ENCODE assay signal across 10 mouse cellular contexts in the genomic region with DNA sequence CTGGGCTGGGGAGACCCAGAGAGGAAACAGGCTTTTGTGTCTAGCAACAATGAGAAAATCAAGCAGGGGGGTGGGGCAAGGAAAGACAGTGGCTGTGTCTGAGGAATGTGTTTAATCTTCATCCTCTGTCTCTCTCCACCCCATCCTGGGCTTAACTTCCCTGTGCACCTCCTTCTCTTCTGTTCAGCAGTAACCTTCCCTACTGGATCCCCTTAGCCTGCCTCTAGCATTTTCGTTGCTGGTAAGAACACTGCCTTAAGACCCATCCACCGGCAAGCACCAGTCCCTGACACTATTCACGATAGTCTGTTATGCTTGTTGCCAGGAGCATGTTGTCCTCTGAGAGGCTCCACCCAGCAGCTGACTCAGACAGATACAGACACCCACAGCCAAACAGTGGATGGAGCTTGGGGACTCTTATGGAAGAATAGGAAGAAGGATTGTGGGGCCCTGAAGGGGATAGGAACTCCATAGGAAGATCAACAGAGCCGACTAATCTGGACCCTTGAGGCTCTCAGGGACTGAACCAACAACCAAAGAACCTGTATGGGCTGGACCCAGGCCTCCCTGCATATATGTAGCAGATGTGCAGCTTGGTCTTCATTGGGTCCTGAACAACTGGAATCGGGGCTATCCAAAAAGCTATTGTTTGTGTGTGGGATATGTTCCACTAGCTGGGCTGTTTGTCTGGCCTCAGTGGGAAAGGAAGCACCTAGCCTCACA. TPM values are rescaled to one million over a fixed set of nuclear protein-coding genes. Genes with fewer than 3 reads are reported as not detected.
DNase-seq lines count a peak whose midpoint lies in the region; ATAC-seq and TF ChIP-seq lines count a peak whose summit lies in the region.
"Had no signal": no experiment of that assay in that cellular context is flagged by ENCODE, and none has a peak within 500 bp of the region (broad histone marks: within the 10 kb centered on the region; RNA-seq: fewer than 3 reads in every experiment).

No protein-coding gene starts in this region.

- peak overlapping the region; percentile 31; the same call in 1 of the 2 replicates for H3K9ac ChIP-seq in liver, embryonic 13.5 days
- H3K9ac ChIP-seq in midbrain, embryonic 16.5 days (ENCODE audit: low read depth, low read length): no peak overlapping the region
- H3K9ac ChIP-seq: forebrain, postnatal 0 days; limb, embryonic 12.5 days had no signal

- peaks cover 91% of the 10 kb centered on the region for H3K4me1 ChIP-seq in E14TG2a.4 (replicated peaks; ENCODE audit: low read depth, low read length)
- peaks cover 32% of the 10 kb centered on the region for H3K4me1 ChIP-seq in liver, embryonic 13.5 days (replicated peaks)
- no peaks in the 10 kb centered on the region for H3K4me1 ChIP-seq in midbrain, embryonic 16.5 days (ENCODE audit: control insufficient read depth, insufficient read depth, low read length)

- peak overlapping the region; percentile 46 for H3K4me2 ChIP-seq in liver, embryonic 13.5 days
- H3K4me2 ChIP-seq in midbrain, embryonic 16.5 days (ENCODE audit: low read length): no peak overlapping the region
- H3K4me2 ChIP-seq: limb, embryonic 12.5 days had no signal

- DNase-seq in adrenal gland, postnatal 10 days: peak; percentile 34
- DNase-seq in adrenal gland, postnatal 14 days: no peak
- peak; percentile 67 to 73 for DNase-seq in heart, adult 9 months (ENCODE audit: low spot score in 2 of 2)
- DNase-seq in liver, embryonic 13.5 days: peak; percentile 59
- no peak for DNase-seq in spleen, adult 12 weeks (ENCODE audit: low spot score)
- DNase-seq in left cerebral cortex, postnatal 14 days (ENCODE audit: low spot score in 2 of 2): no peak
- DNase-seq: forebrain, postnatal 0 days had no signal

- intact Hi-C loops in left cerebral cortex, postnatal 14 days (cut with DNase I): no loop called here

- no peaks in the 10 kb centered on the region for H3K27me3 ChIP-seq in E14TG2a.4 (ENCODE audit: insufficient read depth, low read length)
- no peaks in the 10 kb centered on the region for H3K27me3 ChIP-seq in liver, embryonic 13.5 days
- H3K27me3 ChIP-seq in midbrain, embryonic 16.5 days (ENCODE audit: control insufficient read depth, insufficient read depth, low read depth, low read length): no peaks in the 10 kb centered on the region
- H3K27me3 ChIP-seq: limb, embryonic 12.5 days had no signal

- H3K4me3 ChIP-seq in E14TG2a.4 (replicated peaks; ENCODE audit: low read length): peak overlapping the region; percentile 46
- H3K4me3 ChIP-seq in liver, embryonic 13.5 days (replicated peaks): 0 out of 2 replicates have a peak overlapping the region, but pooled peaks have one; percentile 6
- no peak overlapping the region for H3K4me3 ChIP-seq in midbrain, embryonic 16.5 days (ENCODE audit: low read depth, low read length)
- H3K4me3 ChIP-seq: limb, embryonic 12.5 days had no signal

- peak overlapping the region; percentile 56 for H3K27ac ChIP-seq in liver, embryonic 13.5 days
- H3K27ac ChIP-seq in midbrain, embryonic 16.5 days (ENCODE audit: low read length): no peak overlapping the region
- H3K27ac ChIP-seq: limb, embryonic 12.5 days had no signal

- peak; percentile 87 for ATAC-seq in liver, embryonic 13.5 days (ENCODE audit: low read depth)
- no peak for ATAC-seq in midbrain, embryonic 16.5 days
- ATAC-seq: forebrain, postnatal 0 days had no signal

- no peak for TF ChIP-seq CTCF in E14TG2a.4 (conservative IDR thresholded peaks at IDR 0.05; ENCODE audit: low read length)

- WGBS in liver, embryonic 13.5 days (ENCODE audit: insufficient replicate concordance): 26% methylated on average over 5 of the region's 5 CpGs
- WGBS in midbrain, embryonic 16.5 days: 16% methylated on average over 5 of the region's 5 CpGs

- H3K36me3 ChIP-seq in E14TG2a.4 (ENCODE audit: insufficient read depth, low read length): no peaks in the 10 kb centered on the region
- H3K36me3 ChIP-seq in liver, embryonic 13.5 days: no peaks in the 10 kb centered on the region
- H3K36me3 ChIP-seq in midbrain, embryonic 16.5 days (ENCODE audit: control insufficient read depth, insufficient read depth, low read length): no peaks in the 10 kb centered on the region
- H3K36me3 ChIP-seq: limb, embryonic 12.5 days had no signal

- H3K9me3 ChIP-seq in E14TG2a.4 (ENCODE audit: low read length): no peaks in the 10 kb centered on the region
- H3K9me3 ChIP-seq in liver, embryonic 13.5 days (replicated peaks): no peaks in the 10 kb centered on the region
- H3K9me3 ChIP-seq in midbrain, embryonic 16.5 days (replicated peaks; ENCODE audit: control insufficient read depth, low read length, poor library complexity, severe bottlenecking): no peaks in the 10 kb centered on the region; the same call in 1 of the 2 replicates
- H3K9me3 ChIP-seq: limb, embryonic 12.5 days had no signal

RNA-seq across cellular contexts. Expression of a gene that starts 8.4 kb away (rescaled TPM):
- 1 to 10 TPM in 1 of 2 experiments, under 1 TPM in 1; 0.57 to 1.9 TPM for total RNA-seq in adrenal gland, postnatal 10 days (2021)
- 0.44 TPM in 1 of 2 replicates, not detected in the other for total RNA-seq in adrenal gland, postnatal 14 days (2021)
- polyA plus RNA-seq in liver, embryonic 13.5 days (2015; fragmentation: Nextera tagmentation; extraction: Ambion mirVana): 0.42 and 0.59 TPM in 2 replicates
- total RNA-seq in left cerebral cortex, postnatal 14 days (2021): not detected
- not detected in 2 replicates for polyA plus RNA-seq in midbrain, embryonic 16.5 days (2015; fragmentation: Nextera tagmentation; extraction: Ambion mirVana)
- total RNA-seq: forebrain, postnatal 0 days had no signal
- polyA plus RNA-seq: forebrain, postnatal 0 days had no signal

RNA-seq across cellular contexts. Expression of a gene that starts 10.9 kb away (rescaled TPM):
- 100 to 1,000 TPM; 130 to 145 TPM for total RNA-seq in adrenal gland, postnatal 10 days (2021)
- total RNA-seq in adrenal gland, postnatal 14 days (2021): 114 and 140 TPM in 2 replicates
- polyA plus RNA-seq in liver, embryonic 13.5 days (2015; fragmentation: Nextera tagmentation; extraction: Ambion mirVana): 215 and 233 TPM in 2 replicates
- total RNA-seq in left cerebral cortex, postnatal 14 days (2021): 10 to 100 TPM; 21.0 to 24.4 TPM
- polyA plus RNA-seq in midbrain, embryonic 16.5 days (2015; fragmentation: Nextera tagmentation; extraction: Ambion mirVana): 37.8 and 40.7 TPM in 2 replicates

RNA-seq across cellular contexts. Expression of a gene that starts 37.2 kb away (rescaled TPM):
- 1,000 to 10,000 TPM; 1,111 to 1,198 TPM for total RNA-seq in adrenal gland, postnatal 10 days (2021)
- total RNA-seq in adrenal gland, postnatal 14 days (2021): 1,351 and 1,485 TPM in 2 replicates
- polyA plus RNA-seq in liver, embryonic 13.5 days (2015; fragmentation: Nextera tagmentation; extraction: Ambion mirVana): 1,012 and 1,064 TPM in 2 replicates
- total RNA-seq in left cerebral cortex, postnatal 14 days (2021): 1,000 to 10,000 TPM; 1,454 to 1,586 TPM
- polyA plus RNA-seq in midbrain, embryonic 16.5 days (2015; fragmentation: Nextera tagmentation; extraction: Ambion mirVana): 1,403 and 1,446 TPM in 2 replicates

RNA-seq across cellular contexts. Expression of a gene that starts 46.6 kb away (rescaled TPM):
- total RNA-seq in adrenal gland, postnatal 10 days (2021): 10 to 100 TPM; 65.9 TPM
- 54.8 and 56.1 TPM in 2 replicates for total RNA-seq in adrenal gland, postnatal 14 days (2021)
- 58.0 and 58.6 TPM in 2 replicates for polyA plus RNA-seq in liver, embryonic 13.5 days (2015; fragmentation: Nextera tagmentation; extraction: Ambion mirVana)
- 10 to 100 TPM; 41.6 to 46.1 TPM for total RNA-seq in left cerebral cortex, postnatal 14 days (2021)
- polyA plus RNA-seq in midbrain, embryonic 16.5 days (2015; fragmentation: Nextera tagmentation; extraction: Ambion mirVana): 76.0 and 79.6 TPM in 2 replicates

RNA-seq across cellular contexts. Expression of a gene that starts 48.8 kb away (rescaled TPM):
- total RNA-seq in adrenal gland, postnatal 10 days (2021): under 1 TPM in 1 of 2 experiments, not detected in 1; 0.63 TPM
- 0.11 and 0.49 TPM in 2 replicates for total RNA-seq in adrenal gland, postnatal 14 days (2021)
- 0.05 and 0.09 TPM in 2 replicates for polyA plus RNA-seq in liver, embryonic 13.5 days (2015; fragmentation: Nextera tagmentation; extraction: Ambion mirVana)
- total RNA-seq in left cerebral cortex, postnatal 14 days (2021): 1 to 10 TPM in 1 of 2 experiments, under 1 TPM in 1; 0.13 to 1.6 TPM
- 0.46 and 0.89 TPM in 2 replicates for polyA plus RNA-seq in midbrain, embryonic 16.5 days (2015; fragmentation: Nextera tagmentation; extraction: Ambion mirVana)

Comparison
In these comparisons a context has a peak if more than half of its experiments do, and no peak if none do; other contexts are left out.
1. DNase-seq: peak in adrenal gland, postnatal 10 days (single experiment), heart, adult 9 months (2 of 2) and liver, embryonic 13.5 days (single experiment); none in adrenal gland, postnatal 14 days (single experiment), spleen, adult 12 weeks (single experiment) and left cerebral cortex, postnatal 14 days (0 of 2).